Mouse (Mus musculus) kidney, embryonic 16.5 days (tissue): ENCODE measurements around the gene Gm5244. TPM values are rescaled to one million over a fixed set of nuclear protein-coding genes. Genes with fewer than 3 reads are reported as not detected.

Source experiments
- ATAC-seq: fragments of 200-750 bp; cut with Nextera tagmentation; 2 replicates; pipeline ENCODE4 v1.8.0; 2017; ENCODE audit warnings: moderate TSS enrichment; ENCODE audit not compliant: low FRiP score, low TSS enrichment
- H3K27ac ChIP-seq: fragments of 300-500 bp; sonication (generic); 2 replicates; pipeline ENCODE4 v1.5.1; 2014; ENCODE audit warnings: low read length
- H3K27me3 ChIP-seq: fragments of 300-500 bp; sonication (generic); 2 replicates; pipeline ENCODE4 v1.6.1; 2014; ENCODE audit warnings: low read length, control low read depth, mixed read lengths; ENCODE audit not compliant: insufficient read depth
- H3K36me3 ChIP-seq: fragments of 300-500 bp; sonication (generic); 2 replicates; pipeline ENCODE4 v1.6.1; 2014; ENCODE audit warnings: low read length, control low read depth, mixed read lengths; ENCODE audit not compliant: insufficient read depth
- H3K4me1 ChIP-seq: fragments of 300-500 bp; sonication (generic); 2 replicates; pipeline ENCODE4 v1.6.1; 2014; ENCODE audit warnings: low read length, control low read depth, mixed read lengths; ENCODE audit not compliant: insufficient read depth
- H3K4me2 ChIP-seq: fragments of 300-500 bp; sonication (generic); replicated peaks from 2 replicates; pipeline ENCODE4 v1.6.1; 2014; ENCODE audit warnings: low read depth, low read length
- H3K4me3 ChIP-seq: fragments of 300-500 bp; sonication (generic); 2 replicates; pipeline ENCODE4 v1.5.1; 2014; ENCODE audit warnings: mild to moderate bottlenecking, low read length
- H3K9ac ChIP-seq: fragments of 300-500 bp; sonication (generic); replicated peaks from 2 replicates; pipeline ENCODE4 v1.6.1; 2014; ENCODE audit warnings: low read length
- H3K9me3 ChIP-seq: fragments of 300-500 bp; sonication (generic); 2 replicates; pipeline ENCODE4 v1.6.1; 2016; ENCODE audit warnings: low read length, control low read depth
- whole genome bisulfite sequencing: fragments of 180-500 bp; shearing (Covaris S2); extraction: QIAGEN DNeasy Blood & Tissue Kit; methylation state at CpG from one replicate; pipeline ENCODE4 v1.1.7; 2014; 5-methylcytosine and 5-hydroxymethylcytosine counted together
- polyA plus RNA-seq: library from polyadenylated mRNA; unstranded; fragments of >200 nt; fragmentation: Nextera tagmentation; extraction: Ambion mirVana; gene quantifications from 2 replicates; pipeline ENCODE4 v1.2.1, GENCODE M21; 2015

Gene Gm5244
- polyA plus RNA-seq, 1 experiment from 2014 or later: not detected

GRCm38 (mm10) chr19:12883555-12883954 lies 37.1 kb downstream of the Gm5244 start, which contains the start of gene Olfr1445:
TSS of gene Olfr1445 (plus strand) at chr19:12883855.
- no peaks in the 10 kb centered on the region for H3K36me3 ChIP-seq
- WGBS: 80% methylated on average over 2 of the region's 2 CpGs
- no peaks in the 10 kb centered on the region for H3K9me3 ChIP-seq
- no peak within 1 kb of the TSS for H3K27ac ChIP-seq
- no peak for ATAC-seq
- no peaks in the 10 kb centered on the region for H3K27me3 ChIP-seq
- H3K4me1 ChIP-seq: no peaks in the 10 kb centered on the region
- no peak within 1 kb of the TSS for H3K4me3 ChIP-seq
- no peak within 1 kb of the TSS for H3K4me2 ChIP-seq
- H3K9ac ChIP-seq: no peak within 1 kb of the TSS

DNA sequence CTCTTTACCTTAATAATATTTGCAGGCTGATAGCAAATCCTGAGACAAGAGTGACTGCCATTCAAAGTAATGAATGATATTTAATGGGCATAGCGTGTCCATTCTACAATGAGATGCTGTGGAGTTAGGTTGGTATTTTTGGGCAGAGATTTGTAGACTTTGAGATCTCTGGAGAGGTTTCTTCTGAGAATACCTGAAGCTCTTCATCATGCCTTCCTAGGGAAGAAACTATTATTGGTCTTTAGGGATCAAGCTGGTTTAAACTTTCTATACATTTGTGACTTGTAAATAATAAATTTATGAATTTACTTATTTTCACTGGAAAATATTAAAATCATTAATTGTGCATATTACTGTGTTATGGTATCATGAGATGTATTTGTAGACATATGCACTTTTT lies 46.9 kb downstream of the Gm5244 start, which contains the start of gene Olfr1446:
TSS of gene Olfr1446 (minus strand) at position 101 of the 400 bp plus-strand sequence.
- Histone ChIP-seq H3K36me3 (no peaks in the 10 kb centered on the region), H3K9me3 (no peaks in the 10 kb centered on the region), H3K4me1 (no peaks in the 10 kb centered on the region), H3K27me3 (no peaks in the 10 kb centered on the region), H3K4me2 (no peak within 1 kb of the TSS), H3K27ac (no peak within 1 kb of the TSS), H3K4me3 (no peak within 1 kb of the TSS), H3K9ac (no peak within 1 kb of the TSS)
- WGBS: 81% methylated on average over 1 of the region's 1 CpGs
- no peak for ATAC-seq

Other genes starting within 250 kb of the Gm5244 start
- 0.31 and 0.49 TPM in 2 replicates for gene Gm4952, start 246.7 kb upstream of the Gm5244 start, polyA plus RNA-seq
- 17.7 and 20.0 TPM in 2 replicates for gene Glyat, start 213.4 kb upstream of the Gm5244 start, polyA plus RNA-seq
- 0.10 and 0.20 TPM in 2 replicates for gene Olfr1442, start 176.2 kb upstream of the Gm5244 start, polyA plus RNA-seq
- not detected in 2 replicates for gene Olfr1443, start 168.6 kb upstream of the Gm5244 start, polyA plus RNA-seq
- 87.0 and 88.0 TPM in 2 replicates for gene Keg1, start 150.9 kb upstream of the Gm5244 start, polyA plus RNA-seq
- gene Cntf, start 81.0 kb upstream of the Gm5244 start, polyA plus RNA-seq: 2.6 TPM in 2 replicates
- gene Zfp91, start 50.6 kb upstream of the Gm5244 start, polyA plus RNA-seq: 11.4 and 11.6 TPM in 2 replicates
- 1.1 and 1.4 TPM in 2 replicates for gene Lpxn, start 50.5 kb upstream of the Gm5244 start, polyA plus RNA-seq
- gene Olfr1444, start 10.6 kb downstream of the Gm5244 start, polyA plus RNA-seq: not detected in 2 replicates
- not detected in 2 replicates for gene Olfr1445, start 37.2 kb downstream of the Gm5244 start, polyA plus RNA-seq
- gene Olfr1446, start 46.8 kb downstream of the Gm5244 start, polyA plus RNA-seq: not detected in 2 replicates
- not detected in 2 replicates for gene Olfr1447, start 57.1 kb downstream of the Gm5244 start, polyA plus RNA-seq
- gene Olfr1448, start 77.7 kb downstream of the Gm5244 start, polyA plus RNA-seq: not detected in 2 replicates
- not detected in 2 replicates for gene Olfr1449, start 84.2 kb downstream of the Gm5244 start, polyA plus RNA-seq
- gene Olfr1450, start 103.6 kb downstream of the Gm5244 start, polyA plus RNA-seq: not detected in 2 replicates
- not detected in 2 replicates for gene Olfr1451, start 148.3 kb downstream of the Gm5244 start, polyA plus RNA-seq
- not detected in 2 replicates for gene Olfr1453, start 181.6 kb downstream of the Gm5244 start, polyA plus RNA-seq
- not detected in 2 replicates for gene Olfr1454, start 213.9 kb downstream of the Gm5244 start, polyA plus RNA-seq